Mouse (Mus musculus) cerebral cortex, adult 2 months (tissue): ENCODE data around the gene Myadml2.

Source experiments
- WGBS: fragments of 180-500 bp; shearing (Covaris S2); methylation state at CpG from one replicate; pipeline ENCODE4 v1.1.7; 2018; 5-methylcytosine and 5-hydroxymethylcytosine counted together

The Myadml2 gene

DNA sequence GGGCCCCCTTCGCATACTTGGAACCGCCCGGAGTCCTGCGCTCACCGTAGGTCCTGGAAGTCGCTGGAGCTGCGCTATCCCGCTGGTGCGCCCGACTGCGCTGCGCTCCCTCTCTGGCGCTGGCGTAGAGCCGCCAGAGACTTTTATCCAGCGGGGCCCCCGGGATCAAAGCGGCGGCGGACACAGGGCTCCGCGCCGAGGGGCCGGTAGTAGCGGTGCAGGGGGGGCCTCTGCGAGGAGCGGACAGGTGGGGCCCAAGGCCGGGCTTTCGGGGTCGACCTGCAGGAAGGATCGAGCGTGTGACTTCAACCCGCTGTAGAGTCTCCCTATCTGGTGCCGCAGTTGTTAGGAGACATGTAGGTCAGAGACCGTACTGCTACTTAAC, 13.1 kb upstream of the Myadml2 start, which contains the start of gene Notum:
TSS of gene Notum (minus strand) at position 100 of the 385 bp plus-strand sequence.
- 3% methylated on average over 35 of the region's 35 CpGs for WGBS

DNA sequence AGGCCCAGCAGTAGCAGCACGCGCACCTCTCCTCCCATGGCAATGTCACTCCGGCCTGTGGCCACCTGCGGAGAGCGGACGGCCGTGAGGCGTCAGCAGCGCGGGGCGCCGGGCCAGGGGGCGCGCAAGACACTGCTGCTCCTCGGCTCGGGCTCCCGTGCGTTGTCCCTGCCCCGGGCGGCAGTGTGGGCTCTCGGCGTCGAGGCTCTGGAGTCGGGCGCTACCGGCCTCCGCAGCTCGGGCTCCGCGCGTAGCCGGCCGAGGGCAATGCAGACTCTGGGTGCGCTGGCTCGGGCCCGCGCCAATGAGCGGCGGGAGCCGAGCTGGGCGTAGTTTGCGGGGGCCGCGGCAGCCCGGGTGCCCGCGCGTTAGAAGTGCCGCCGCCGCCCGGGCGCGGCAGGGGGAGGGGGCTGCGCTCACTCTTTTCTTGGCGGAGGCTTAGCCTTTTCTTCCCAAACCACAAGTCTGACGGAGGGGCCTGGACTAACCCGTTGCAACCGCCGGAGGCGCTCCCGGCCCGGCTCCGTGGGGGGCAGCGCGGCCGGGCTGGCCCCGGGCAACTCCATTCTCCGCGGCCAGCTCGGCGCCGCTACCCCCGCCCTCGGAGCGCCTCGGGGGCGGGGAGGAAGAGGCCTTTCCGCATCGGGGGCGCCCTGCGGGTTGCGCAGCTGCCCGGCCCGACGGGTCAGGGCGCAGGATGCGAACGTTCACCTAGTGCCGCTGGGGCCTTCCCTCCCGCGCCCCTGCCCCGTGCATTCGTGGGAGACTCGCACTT, 12.5 kb upstream of the Myadml2 start:
- WGBS: under 1% methylated on average over 94 of the region's 95 CpGs

DNA sequence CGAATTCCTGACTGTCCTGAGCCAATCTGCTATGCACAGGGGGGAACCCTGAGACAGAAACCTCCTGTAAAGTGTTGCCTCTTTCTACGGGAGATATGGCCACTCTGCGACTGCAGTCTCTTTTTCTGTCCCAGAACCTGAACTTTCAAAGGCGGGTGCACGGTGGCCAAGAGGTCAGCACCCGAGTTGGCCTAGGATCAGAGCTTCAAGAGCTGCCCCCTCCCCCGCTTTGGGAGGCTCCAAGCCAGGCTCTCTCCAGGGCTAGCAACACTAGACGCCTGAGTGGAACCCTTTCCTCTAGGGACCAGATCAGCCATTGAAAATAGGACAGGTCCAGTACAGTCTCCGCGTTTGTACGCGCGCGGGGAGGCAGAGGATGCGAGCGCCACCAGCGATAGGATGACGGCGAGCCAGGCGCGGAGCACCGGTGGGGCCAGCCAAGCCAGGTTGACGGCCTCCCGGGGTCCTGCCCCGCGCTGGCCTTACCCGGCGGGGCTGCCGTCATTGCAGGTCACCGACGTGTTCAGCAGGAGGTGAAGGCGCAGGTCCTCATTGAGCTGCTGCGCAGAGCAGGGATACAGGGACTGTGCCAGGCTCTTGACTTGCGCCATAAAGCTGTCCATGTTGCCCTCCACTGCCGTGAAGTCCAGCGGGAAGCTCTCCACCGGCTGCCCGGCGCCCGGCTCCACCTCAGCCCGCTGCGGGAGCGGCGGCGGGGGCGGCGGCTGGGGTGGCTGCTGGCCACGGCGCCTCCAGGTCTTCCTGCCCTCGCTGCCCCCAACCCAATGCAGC, 11.7 kb upstream of the Myadml2 start:
- 3% methylated on average over 50 of the region's 50 CpGs for WGBS

DNA sequence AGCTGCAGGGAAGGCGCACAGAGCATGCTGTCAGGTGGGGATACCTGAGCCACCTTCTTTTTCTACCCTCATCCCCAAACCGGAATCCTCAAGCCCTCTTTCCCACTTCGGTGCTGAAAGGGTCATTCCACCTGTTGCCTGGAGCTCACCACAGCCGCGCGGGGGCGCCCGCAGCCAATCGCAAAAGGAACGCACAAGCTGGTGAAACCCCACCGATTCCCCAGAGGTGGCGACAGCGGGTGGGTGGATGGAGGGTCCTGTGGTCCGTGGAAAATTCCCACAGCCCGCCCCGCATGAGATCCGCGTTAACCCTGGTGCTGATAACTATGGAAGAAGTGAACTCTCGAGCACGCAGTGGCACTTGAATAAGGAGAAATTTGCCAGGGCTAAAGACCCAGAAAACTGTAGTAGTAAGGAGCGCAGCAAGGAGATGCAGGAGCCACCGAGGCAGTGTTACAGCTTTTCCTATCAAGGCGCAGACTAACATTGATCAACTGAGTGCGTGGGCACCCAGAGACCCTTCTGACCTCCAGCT, 11.0 kb upstream of the Myadml2 start:
- 3% methylated on average over 24 of the region's 24 CpGs for WGBS

DNA sequence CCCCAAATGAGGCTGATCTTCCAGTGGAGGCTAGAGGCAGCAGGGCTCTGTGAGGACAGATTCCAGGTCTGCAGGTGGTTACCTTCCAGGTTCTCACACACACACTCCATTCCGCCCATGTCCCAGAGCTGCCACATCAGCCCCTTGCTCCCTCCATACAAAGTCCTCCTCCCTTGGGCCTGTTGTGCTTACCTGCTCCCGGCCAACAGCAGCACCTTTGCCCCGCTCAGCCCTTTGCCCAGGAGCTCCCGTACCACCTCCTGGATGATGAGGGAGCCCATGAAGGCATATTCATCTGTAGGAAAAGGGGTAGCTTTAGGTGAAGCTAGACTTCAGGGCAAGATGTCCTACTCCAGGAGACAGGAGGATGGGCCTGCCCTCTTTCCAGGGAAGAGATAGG, 9.3 kb upstream of the Myadml2 start:
- WGBS: 94% methylated on average over 4 of the region's 4 CpGs

DNA sequence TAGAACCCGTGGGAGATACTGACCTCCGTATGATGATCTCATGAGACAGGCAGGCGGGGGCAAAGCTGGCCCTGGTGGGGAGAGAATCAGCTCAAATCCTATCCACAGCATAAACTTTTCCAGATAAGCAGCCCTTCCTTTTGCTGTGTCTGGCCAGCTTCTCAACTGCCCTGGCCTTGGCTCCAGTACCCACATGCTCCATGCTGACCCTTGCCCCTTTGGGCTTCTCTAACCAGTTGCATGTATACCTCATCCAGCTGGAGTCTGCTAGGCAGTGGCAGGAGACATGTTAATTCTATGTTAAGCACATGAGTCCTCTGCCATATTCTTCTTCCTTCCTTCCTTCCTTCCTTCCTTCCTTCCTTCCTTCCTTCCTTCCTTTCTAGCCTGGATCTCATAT, 6.8 kb upstream of the Myadml2 start:
- WGBS: 91% methylated on average over 3 of the region's 3 CpGs

DNA sequence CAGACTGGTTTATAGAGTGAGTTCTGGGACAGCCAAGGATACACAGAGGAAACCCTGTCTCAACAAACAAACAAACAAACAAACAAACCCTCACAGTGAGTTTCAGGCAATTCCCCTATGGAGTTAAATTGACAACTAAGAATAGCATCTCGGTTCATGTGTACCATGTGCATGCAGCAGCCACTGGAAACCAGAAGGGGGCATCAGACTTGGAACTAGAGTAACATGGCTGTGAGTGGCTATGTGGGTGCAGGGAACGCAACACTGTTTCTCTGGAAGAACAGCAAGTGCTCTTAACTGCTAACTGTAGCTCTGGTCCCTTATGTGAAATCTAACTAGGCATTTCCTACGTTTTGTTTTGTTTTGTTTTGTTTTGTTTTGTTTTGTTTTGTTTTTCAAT, 3.9 kb upstream of the Myadml2 start:
- 68% methylated on average over 3 of the region's 3 CpGs for WGBS

DNA sequence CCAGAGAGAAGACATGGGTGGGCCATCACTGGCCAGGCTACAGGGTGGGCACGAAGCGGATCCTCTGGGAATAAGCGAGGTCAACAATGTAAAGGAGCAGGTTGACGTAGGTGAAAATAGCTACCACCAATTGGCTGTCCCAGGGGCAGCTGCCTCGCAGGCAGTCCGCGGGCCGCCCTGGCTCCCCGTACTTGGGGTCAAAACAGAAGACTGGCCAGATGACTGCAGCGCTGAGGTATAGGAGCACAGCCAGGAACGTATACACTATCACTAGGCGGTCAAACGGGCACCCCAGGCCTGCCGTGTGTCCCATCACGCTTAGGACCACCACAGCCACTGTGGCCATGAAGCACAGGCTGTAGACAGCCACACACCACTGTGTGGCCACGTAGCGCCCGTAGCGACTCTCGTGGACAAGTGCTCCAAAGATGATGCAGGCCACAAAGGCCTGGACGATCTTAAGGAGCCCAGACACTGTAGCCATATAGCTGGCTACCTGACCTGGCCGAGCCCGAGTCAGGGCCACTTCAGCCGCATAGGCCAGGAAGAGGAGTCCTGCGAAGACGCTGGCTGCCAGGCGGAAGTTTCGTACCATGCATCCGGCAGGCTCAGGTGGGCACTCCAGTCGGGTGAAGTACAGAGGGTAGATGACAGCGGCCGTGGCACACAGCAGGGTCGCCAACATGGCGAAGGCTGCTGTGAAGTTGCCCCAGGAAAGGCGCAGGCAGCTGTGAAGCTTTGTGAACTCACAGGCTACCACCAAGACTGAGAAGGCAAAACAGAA, 719 bp downstream of the Myadml2 start:
- 90% methylated on average over 35 of the region's 35 CpGs for WGBS

DNA sequence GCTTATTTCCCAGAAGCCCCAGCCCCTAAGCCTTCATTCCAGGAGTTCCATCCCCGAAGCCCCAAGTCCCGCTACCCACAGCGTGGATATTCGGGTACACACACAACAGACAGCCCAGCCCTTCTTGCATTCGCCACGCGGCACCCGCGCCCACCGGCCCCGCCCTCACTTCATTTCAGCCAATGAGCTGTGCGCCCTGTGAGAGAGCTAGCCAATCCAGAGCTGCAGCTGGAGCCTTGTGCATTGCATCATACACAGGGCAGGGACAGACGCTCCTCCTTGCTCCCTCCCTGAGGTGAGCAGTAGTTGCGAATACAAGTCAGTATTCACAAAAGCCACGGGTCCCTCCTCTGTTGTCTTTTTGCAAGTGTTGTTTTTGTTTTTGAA, 4.4 kb downstream of the Myadml2 start, which contains the start of gene Pycr1:
TSS of gene Pycr1 (minus strand) at position 169 of the 387 bp plus-strand sequence.
- WGBS: under 1% methylated on average over 15 of the region's 15 CpGs

DNA sequence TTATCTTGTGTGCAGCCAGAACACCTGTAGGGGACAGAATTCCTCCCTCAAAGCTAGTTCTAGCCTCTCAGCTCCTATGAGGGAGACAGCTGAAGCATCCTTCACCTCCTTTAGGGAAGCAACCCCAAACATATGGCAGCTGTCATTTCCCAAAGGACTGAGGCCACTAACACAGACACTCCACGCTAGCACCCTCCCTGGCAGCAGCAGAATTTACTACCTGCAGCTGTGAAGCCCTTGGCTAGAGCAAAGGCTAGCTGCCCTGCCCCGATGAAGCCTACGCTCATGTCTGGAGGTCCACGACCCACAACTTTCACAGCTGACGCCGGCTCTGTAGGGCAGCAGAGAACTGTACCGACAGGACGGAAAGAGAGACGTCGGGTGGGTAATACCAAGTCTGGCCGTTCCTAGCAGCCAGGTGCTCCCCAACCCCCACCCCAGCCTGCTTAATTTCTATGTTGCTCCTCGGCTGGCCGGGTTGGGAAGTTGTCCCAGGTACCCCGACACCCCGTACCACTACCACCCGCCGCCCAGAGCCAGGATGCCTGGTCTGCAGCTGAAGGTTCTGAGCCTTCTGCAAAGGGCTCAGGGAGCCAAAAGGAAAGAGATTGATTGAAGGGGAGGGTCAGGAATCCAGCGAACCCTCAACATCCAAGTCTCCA, 4.9 kb downstream of the Myadml2 start:
- 2% methylated on average over 18 of the region's 18 CpGs for WGBS

DNA sequence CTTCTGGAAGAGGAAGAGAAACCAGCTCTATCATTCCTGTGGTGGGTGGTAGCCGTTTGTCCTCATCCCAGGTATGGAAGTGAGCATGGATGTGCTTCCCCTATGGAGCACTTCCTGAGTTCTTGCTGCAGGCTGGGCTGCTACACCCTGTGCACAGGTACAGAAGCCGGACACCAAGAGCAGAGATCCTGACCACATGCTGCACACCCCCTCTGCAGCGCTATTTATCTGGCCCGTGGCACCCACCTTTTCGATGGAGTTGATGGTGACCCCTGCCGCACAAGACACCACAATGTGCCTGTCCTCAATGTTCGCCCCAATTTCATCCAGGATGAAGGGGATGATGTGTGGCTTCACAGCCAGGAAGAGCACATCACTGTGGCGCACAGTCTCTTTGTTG, 6.1 kb downstream of the Myadml2 start:
- WGBS: 90% methylated on average over 8 of the region's 8 CpGs

DNA sequence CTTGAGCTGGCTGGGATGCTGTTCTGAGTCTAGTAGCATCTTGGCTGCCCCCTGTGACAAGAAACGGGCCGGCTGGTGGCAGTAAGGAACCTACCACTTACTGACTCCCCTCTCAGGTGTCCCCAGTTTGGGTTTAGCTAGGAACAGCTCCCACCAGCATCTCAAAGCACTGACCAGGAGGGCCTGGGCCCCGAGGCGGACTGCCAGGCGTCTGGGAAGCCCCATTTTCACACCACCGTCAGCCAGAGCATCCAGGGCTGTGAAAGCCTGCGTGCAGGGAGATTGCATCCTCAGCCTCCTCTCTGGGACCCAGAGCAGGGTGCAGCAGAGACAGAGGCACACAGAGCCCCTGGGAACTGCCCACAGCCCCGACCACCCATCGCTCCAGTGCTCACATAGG, 6.7 kb downstream of the Myadml2 start:
- WGBS: 78% methylated on average over 9 of the region's 9 CpGs

DNA sequence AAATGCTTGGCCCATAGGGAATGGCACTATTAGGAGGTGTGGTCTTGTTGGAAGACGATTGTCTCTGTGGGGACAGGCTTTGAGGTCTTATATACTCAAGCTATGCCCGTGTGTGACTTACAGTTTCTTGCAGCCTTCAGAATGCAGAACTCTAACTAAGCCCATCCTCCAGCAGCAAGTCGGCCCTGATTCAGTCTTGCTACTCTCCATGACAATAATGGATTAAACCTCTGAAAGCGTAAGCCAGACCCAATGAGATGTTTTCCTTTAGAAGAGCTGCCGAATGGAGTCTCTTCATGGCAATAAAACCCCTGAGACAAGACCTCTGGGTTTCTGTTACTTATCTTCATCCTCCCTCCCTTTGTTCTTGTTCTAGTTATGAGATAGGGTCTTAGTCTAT, 13.1 kb downstream of the Myadml2 start:
- 83% methylated on average over 5 of the region's 5 CpGs for WGBS

DNA sequence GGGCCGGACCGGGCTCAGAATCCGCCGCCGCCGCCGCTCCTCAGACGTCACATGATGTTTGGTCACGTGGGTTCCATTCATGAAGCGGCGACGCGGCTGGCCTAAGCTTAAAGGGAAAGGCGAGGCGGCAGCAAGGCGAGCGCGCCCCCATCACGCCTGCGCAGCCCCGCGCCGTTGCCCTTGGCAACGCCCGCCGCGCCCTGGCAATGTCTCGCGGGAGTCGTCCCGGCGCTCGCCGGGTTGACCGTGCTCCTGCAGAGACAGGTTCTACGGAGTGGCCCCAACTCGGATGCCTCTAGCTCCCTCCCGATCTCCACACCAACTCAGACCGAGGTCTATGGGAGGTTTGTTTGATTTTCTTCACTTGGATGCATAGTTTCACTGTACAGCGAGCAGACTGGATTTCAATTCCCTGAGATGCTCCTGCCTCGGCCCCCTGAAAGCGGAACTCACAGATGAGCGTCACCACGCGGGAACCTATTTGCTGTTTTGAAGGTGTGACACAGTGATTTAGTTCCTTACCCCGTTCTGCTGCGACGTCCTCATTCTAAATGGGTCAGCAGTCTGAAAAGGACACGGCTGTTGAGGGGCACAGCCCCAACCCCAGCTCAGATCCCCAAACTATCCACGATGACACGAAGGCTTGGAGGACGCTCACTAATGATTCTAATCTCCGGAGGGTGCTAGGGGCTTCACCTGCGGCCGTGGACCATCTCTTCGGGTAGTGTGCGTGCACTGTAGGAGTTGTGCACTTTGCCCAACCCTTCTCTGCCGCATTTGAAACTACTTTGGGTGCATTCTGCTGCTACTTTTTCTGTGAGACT, 14.2 kb downstream of the Myadml2 start, which contains the start of gene Mafg:
TSS of gene Mafg (minus strand) at position 81 of the 824 bp plus-strand sequence.
- 10% methylated on average over 58 of the region's 58 CpGs for WGBS

DNA sequence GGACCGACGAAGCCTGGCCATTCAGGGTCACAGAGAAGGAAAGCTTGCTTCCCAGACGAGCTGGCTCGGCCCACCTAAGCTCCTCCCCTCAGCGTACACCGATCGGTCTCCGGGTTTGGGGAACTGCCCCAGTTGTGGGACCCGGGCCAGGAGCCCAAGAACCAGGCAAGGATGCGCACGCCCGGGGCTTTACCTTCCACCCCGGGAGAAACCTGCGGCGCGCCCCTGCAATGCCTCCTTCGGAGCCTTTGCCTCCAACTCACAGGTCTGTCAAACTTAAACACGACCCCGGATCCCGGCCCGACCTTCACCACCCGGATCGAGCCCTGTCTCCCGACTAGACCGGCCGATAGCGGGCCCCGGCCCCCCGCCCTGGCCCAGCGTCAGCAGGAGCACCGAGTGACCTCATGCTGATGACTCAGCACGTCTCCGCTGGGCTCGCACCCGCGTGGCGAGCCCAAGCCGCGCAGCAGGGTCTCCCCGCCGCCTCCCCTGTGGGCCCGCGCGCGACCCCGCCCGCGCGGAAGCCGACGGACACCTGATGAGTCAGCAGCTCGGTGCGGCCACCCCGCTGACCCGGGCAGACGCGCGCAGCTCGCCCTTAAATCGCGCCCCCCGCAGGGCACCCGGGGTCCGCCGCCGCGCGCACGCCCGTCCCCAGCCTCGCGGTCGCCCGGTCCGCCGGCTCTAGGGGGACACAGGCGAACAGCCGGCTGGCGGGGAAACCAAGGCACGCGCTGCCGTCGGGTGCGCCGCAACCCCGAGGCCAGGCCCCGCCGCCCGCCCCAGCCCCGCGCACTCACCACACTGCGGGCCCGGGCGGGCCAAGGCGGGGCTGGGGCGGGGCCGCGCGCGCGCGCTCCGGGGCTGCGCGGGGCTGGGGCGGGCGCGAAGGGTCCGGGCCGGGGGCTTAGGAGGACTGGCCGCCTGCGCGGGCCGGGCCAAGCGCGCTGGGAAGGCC, 15.1 kb downstream of the Myadml2 start:
- under 1% methylated on average over 114 of the region's 116 CpGs for WGBS

DNA sequence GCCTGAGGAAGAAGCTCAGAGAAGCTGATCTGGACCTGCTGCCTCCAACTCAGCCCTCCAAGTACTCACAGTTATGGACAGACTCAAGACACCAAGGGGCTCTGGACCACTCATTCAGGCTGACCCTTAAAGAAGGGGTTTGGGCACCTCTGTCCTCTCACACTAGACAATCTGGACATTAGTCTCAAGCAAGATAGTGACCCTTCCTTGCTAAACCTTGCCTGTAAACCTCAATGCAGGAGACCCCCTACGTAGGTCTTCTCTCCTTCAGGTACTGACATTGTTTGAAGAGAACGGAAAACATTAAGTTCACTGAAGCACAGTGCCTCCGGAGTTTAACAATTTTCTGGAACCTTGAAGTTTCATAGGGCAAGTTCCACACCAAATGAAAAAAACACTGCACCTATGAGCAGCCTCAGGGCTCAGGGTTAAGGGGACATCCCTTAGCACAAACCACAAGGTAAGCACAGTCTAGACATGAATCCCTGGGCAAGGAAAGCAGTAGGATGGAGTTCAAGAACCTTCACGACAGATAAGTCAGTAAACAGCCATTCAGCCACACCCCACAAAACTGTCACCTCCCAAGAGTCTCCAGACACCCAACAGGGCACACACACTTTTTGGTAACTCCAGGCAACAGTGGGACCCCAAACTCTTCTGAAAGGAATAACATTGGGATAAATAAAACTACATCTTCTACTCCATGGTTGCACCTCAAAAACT, 16.1 kb downstream of the Myadml2 start:
- WGBS: 40% methylated on average over 4 of the region's 4 CpGs

DNA sequence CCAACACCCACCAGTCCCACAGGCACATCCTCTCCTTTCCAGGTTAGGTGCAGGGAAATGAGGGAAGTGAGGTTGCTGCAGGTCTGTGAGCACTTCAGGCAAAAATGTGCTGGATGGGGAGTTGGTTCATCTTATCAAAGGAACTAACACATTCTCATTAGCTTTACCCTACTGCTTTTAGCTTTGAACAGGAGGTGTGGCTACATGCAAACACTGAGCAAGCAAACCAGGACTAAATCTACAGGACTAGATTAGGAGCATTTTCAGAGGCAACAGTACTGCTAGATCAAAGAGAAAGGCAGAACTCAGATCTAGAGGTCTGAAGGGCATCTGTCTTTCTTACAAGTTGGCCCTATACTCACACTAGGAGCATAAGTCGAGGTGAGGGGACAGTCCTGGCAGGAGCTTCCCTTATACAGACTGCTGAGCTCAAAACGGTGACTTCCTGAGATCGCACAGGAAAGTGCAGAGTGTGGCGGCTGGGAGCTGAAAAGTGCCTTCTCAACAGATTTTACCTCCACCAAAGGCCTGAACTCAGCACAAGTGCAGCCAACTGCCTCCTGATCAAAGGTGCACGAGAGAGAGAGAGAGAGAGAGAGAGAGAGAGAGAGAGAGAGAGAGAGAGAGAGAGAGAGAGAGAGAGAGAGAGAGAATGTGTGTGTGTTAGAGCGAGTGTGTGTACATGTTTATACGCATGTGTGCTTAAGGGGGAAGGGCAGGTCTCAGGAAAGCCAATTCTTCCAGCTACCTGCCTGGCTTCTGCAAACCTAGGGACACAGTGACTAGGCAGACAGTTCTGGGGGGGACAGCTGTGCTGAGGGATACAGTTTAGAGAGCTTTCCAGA, 16.9 kb downstream of the Myadml2 start:
- 33% methylated on average over 7 of the region's 7 CpGs for WGBS
